Mouse (Mus musculus): ENCODE measurements around the gene Dapk1. TPM values are rescaled to one million over a fixed set of nuclear protein-coding genes. Genes with fewer than 3 reads are reported as not detected.

Gene Dapk1
- total and polyA plus RNA-seq, 2 experiments from 2014 or later: 6.1 to 17.3 TPM

DNA sequence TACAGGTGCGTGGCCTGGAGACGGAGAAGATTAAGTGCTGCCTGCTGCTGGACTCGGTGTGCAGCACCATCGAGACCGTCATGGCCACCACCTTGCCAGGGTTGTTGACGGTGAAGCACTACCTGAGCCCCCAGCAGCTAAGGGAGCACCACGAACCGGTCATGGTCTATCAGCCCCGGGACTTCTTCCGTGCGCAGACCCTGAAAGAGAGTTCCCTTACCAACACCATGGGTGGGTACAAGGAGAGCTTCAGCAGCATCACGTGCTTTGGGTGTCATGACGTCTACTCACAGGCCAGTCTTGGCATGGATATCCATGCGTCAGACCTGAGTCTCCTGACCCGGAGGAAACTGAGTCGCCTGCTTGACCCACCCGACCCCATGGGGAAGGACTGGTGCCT, 159.4 kb downstream of the Dapk1 start:
- Histone ChIP-seq H3K9me3 (replicated peaks; ENCODE audit: control insufficient read depth, low read length) (no peaks in the 10 kb centered on the region), H3K9ac (replicated peaks; ENCODE audit: low read depth, low read length) (no peak overlapping the region), H3K27ac (ENCODE audit: low read depth) (no peak overlapping the region), H3K4me3 (ENCODE audit: low read depth, low read length) (no peak overlapping the region), H3K27me3 (ENCODE audit: control insufficient read depth, insufficient read depth, low read length) (no peaks in the 10 kb centered on the region), H3K36me3 (replicated peaks; ENCODE audit: control insufficient read depth, insufficient read depth, low read length) (peaks cover 15% of the 10 kb centered on the region), H3K4me2 (ENCODE audit: low read depth, low read length) (no peak overlapping the region), H3K4me1 (ENCODE audit: control insufficient read depth, insufficient read depth) (no peaks in the 10 kb centered on the region)
- DNase-seq (ENCODE audit: low spot score) (no peak), ATAC-seq (ENCODE audit: insufficient read depth, low read depth) (no peak)
- 94% methylated on average over 17 of the region's 17 CpGs for WGBS
- TF ChIP-seq EP300 (IDR thresholded peaks at IDR 0.05; ENCODE audit: low read depth) (no peak), CTCF (IDR thresholded peaks at IDR 0.05; ENCODE audit: low read depth) (no peak)

GRCm38 (mm10) chr13:60780534-60780933, 178.8 kb downstream of the Dapk1 start:
- H3K9me3 ChIP-seq (replicated peaks; ENCODE audit: control insufficient read depth, low read length): no peaks in the 10 kb centered on the region
- no peaks in the 10 kb centered on the region for H3K27me3 ChIP-seq (ENCODE audit: control insufficient read depth, insufficient read depth, low read length)
- H3K4me1 ChIP-seq (ENCODE audit: control insufficient read depth, insufficient read depth): no peaks in the 10 kb centered on the region
- 72% methylated on average over 3 of the region's 3 CpGs for WGBS
- H3K4me2 ChIP-seq (ENCODE audit: low read depth, low read length): no peak overlapping the region
- no peak overlapping the region for H3K4me3 ChIP-seq (ENCODE audit: low read depth, low read length)
- no peak for ATAC-seq (ENCODE audit: insufficient read depth, low read depth)
- no peaks in the 10 kb centered on the region for H3K36me3 ChIP-seq (replicated peaks; ENCODE audit: control insufficient read depth, insufficient read depth, low read length)
- no peak for TF ChIP-seq EP300 (IDR thresholded peaks at IDR 0.05; ENCODE audit: low read depth)
- no peak for TF ChIP-seq CTCF (IDR thresholded peaks at IDR 0.05; ENCODE audit: low read depth)
- no peak overlapping the region for H3K9ac ChIP-seq (replicated peaks; ENCODE audit: low read depth, low read length)
- no peak for DNase-seq (ENCODE audit: low spot score)
- no peak overlapping the region for H3K27ac ChIP-seq (ENCODE audit: low read depth)

DNA sequence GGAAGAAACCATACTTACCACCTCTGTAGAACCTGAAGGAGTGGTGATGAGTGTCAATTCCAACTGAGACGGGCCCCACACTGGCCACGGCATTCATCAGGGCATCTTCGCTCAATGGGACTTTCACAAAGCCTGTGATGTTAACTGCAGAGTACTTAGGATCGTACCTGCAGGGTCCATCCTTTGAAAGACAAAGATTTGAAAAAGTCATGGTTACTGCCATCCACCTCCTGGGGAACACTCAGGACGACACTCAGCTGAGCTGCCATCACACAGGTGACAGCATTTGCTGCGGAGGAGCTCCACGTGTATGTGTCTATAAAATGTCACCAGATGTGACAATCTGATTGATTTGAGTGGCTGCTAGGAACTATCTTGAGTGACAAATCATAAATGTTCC, 181.6 kb downstream of the Dapk1 start:
- Histone ChIP-seq H3K36me3 (replicated peaks; ENCODE audit: control insufficient read depth, insufficient read depth, low read length) (no peaks in the 10 kb centered on the region), H3K4me3 (ENCODE audit: low read depth, low read length) (no peak overlapping the region), H3K9me3 (replicated peaks; ENCODE audit: control insufficient read depth, low read length) (no peaks in the 10 kb centered on the region), H3K27me3 (ENCODE audit: control insufficient read depth, insufficient read depth, low read length) (no peaks in the 10 kb centered on the region), H3K4me2 (ENCODE audit: low read depth, low read length) (no peak overlapping the region), H3K4me1 (ENCODE audit: control insufficient read depth, insufficient read depth) (no peaks in the 10 kb centered on the region), H3K9ac (replicated peaks; ENCODE audit: low read depth, low read length) (no peak overlapping the region), H3K27ac (ENCODE audit: low read depth) (no peak overlapping the region)
- ATAC-seq (ENCODE audit: insufficient read depth, low read depth): no peak
- no peak for DNase-seq (ENCODE audit: low spot score)
- TF ChIP-seq EP300 (IDR thresholded peaks at IDR 0.05; ENCODE audit: low read depth) (no peak), CTCF (IDR thresholded peaks at IDR 0.05; ENCODE audit: low read depth) (no peak)
- WGBS: 78% methylated on average over 7 of the region's 7 CpGs

- Histone ChIP-seq H3K4me1 (ENCODE audit: control insufficient read depth, insufficient read depth) (no peaks in the 10 kb centered on the region), H3K4me2 (ENCODE audit: low read depth, low read length) (no peak within 1 kb of the TSS), H3K9me3 (replicated peaks; ENCODE audit: control insufficient read depth, low read length) (no peaks in the 10 kb centered on the region), H3K36me3 (replicated peaks; ENCODE audit: control insufficient read depth, insufficient read depth, low read length) (no peaks in the 10 kb centered on the region), H3K9ac (replicated peaks; ENCODE audit: low read depth, low read length) (no peak within 1 kb of the TSS), H3K27ac (ENCODE audit: low read depth) (no peak within 1 kb of the TSS), H3K27me3 (ENCODE audit: control insufficient read depth, insufficient read depth, low read length) (no peaks in the 10 kb centered on the region), H3K4me3 (ENCODE audit: low read depth, low read length) (no peak within 1 kb of the TSS)
- TF ChIP-seq CTCF (IDR thresholded peaks at IDR 0.05; ENCODE audit: low read depth): no peak
- TF ChIP-seq EP300 (IDR thresholded peaks at IDR 0.05; ENCODE audit: low read depth): no peak
- DNase-seq (ENCODE audit: low spot score) (no peak), ATAC-seq (ENCODE audit: insufficient read depth, low read depth) (no peak)
Measured at GRCm38 (mm10) chr13:60786264-60786663, 184.5 kb downstream of the Dapk1 start, which contains the start of gene BC051665. Gene BC051665, minus strand, starts transcription at chr13:60786364.

- H3K27ac ChIP-seq (ENCODE audit: low read depth): no peak overlapping the region
- ATAC-seq (ENCODE audit: insufficient read depth, low read depth) (no peak), DNase-seq (ENCODE audit: low spot score) (no peak)
- no peaks in the 10 kb centered on the region for H3K9me3 ChIP-seq (replicated peaks; ENCODE audit: control insufficient read depth, low read length)
- H3K4me2 ChIP-seq (ENCODE audit: low read depth, low read length): no peak overlapping the region
- no peaks in the 10 kb centered on the region for H3K4me1 ChIP-seq (ENCODE audit: control insufficient read depth, insufficient read depth)
- no peak overlapping the region for H3K9ac ChIP-seq (replicated peaks; ENCODE audit: low read depth, low read length)
- TF ChIP-seq EP300 (IDR thresholded peaks at IDR 0.05; ENCODE audit: low read depth) (no peak), CTCF (IDR thresholded peaks at IDR 0.05; ENCODE audit: low read depth) (no peak)
- no peaks in the 10 kb centered on the region for H3K36me3 ChIP-seq (replicated peaks; ENCODE audit: control insufficient read depth, insufficient read depth, low read length)
- H3K4me3 ChIP-seq (ENCODE audit: low read depth, low read length): no peak overlapping the region
- WGBS: 64% methylated on average over 1 of the region's 1 CpGs
- H3K27me3 ChIP-seq (ENCODE audit: control insufficient read depth, insufficient read depth, low read length): no peaks in the 10 kb centered on the region
Measured at GRCm38 (mm10) chr13:60789466-60789865, 187.7 kb downstream of the Dapk1 start.

- no peaks in the 10 kb centered on the region for H3K36me3 ChIP-seq (replicated peaks; ENCODE audit: control insufficient read depth, insufficient read depth, low read length)
Measured at GRCm38 (mm10) chr13:60802749-60803148, 201.0 kb downstream of the Dapk1 start, which contains the start of gene Ctsll3. Gene Ctsll3, minus strand, starts transcription at chr13:60802849.

More at GRCm38 (mm10) chr13:60802749-60803148, 201.0 kb downstream of the Dapk1 start, which contains the start of gene Ctsll3:
- no peaks in the 10 kb centered on the region for H3K27me3 ChIP-seq (ENCODE audit: control insufficient read depth, insufficient read depth, low read length)
- H3K4me1 ChIP-seq (ENCODE audit: control insufficient read depth, insufficient read depth): no peaks in the 10 kb centered on the region
- no peak within 1 kb of the TSS for H3K4me3 ChIP-seq (ENCODE audit: low read depth, low read length)
- no peaks in the 10 kb centered on the region for H3K9me3 ChIP-seq (replicated peaks; ENCODE audit: control insufficient read depth, low read length)
- WGBS: 64% methylated on average over 1 of the region's 1 CpGs
- no peak within 1 kb of the TSS for H3K27ac ChIP-seq (ENCODE audit: low read depth)
- TF ChIP-seq CTCF (IDR thresholded peaks at IDR 0.05; ENCODE audit: low read depth) (no peak), EP300 (IDR thresholded peaks at IDR 0.05; ENCODE audit: low read depth) (no peak)
- H3K9ac ChIP-seq (replicated peaks; ENCODE audit: low read depth, low read length): no peak within 1 kb of the TSS
- H3K4me2 ChIP-seq (ENCODE audit: low read depth, low read length): no peak within 1 kb of the TSS
- ATAC-seq (ENCODE audit: insufficient read depth, low read depth) (no peak), DNase-seq (ENCODE audit: low spot score) (no peak)

Data from heart, postnatal 0 days (tissue).